Mouse (Mus musculus) 3T3-L1 (cell line): ENCODE measurements around the gene Eral1.

ENCODE experiments used
- DNase-seq: peaks from one replicate; pipeline ENCODE4 v3.0.0-alpha.2; 2015; ENCODE audit warnings: low read depth, low spot score

Eral1 gene

GRCm38 (mm10) chr11:78079961-78080921 is at the start of gene Eral1:
TSS of gene Eral1 (minus strand) at chr11:78080383.
- peak; percentile 88 for DNase-seq

- no peak for DNase-seq
Observed at GRCm38 (mm10) chr11:78129458-78129857, 49.3 kb upstream of the Eral1 start.

- DNase-seq = no peak
Observed at GRCm38 (mm10) chr11:78126739-78127138, 46.6 kb upstream of the Eral1 start.

DNA sequence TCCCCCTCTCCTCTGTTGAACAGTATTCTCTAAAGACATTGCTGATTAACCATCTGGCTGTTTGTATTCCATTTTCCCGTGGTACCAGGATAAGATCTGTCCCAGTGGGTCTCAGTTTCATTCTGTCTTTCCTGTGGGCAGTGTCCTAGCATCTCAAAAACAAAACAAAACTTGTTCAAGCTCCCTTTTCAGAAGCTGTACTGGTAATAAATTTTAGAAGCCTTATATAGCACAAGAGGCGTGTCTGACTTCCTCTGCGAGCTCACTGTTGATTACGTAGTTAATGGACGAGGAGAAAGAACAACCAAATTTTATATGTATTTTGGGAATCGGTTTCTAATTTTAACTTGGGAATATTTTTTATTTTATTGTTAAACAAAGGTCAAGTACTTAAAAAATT is 45.5 kb upstream of the Eral1 start:
- DNase-seq = no peak

GRCm38 (mm10) chr11:78123782-78124181 is 43.6 kb upstream of the Eral1 start:
- no peak for DNase-seq

- DNase-seq = no peak
Observed at GRCm38 (mm10) chr11:78122815-78123214, 42.6 kb upstream of the Eral1 start.

DNA sequence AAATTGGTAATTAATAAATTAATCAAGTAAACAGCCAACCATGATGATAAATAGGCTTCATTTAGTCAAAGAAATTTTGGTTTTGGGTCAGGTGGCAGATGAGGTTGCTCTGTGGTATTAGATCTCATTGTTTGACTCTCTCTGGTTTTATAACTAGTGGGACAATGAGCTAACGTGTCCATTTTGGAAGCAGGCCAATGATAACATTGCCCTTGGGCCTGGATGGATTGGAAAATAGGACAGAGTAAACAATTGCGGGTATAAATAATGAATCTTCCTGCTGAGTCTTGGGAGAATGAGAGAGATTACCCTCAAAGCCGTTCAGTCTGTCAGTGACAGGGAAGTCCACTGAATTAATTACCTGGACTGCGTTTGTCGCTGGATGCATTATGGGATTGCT is 41.0 kb upstream of the Eral1 start:
- DNase-seq = peak; percentile 30

- DNase-seq = no peak
Observed at GRCm38 (mm10) chr11:78119898-78120297, 39.7 kb upstream of the Eral1 start.

DNA sequence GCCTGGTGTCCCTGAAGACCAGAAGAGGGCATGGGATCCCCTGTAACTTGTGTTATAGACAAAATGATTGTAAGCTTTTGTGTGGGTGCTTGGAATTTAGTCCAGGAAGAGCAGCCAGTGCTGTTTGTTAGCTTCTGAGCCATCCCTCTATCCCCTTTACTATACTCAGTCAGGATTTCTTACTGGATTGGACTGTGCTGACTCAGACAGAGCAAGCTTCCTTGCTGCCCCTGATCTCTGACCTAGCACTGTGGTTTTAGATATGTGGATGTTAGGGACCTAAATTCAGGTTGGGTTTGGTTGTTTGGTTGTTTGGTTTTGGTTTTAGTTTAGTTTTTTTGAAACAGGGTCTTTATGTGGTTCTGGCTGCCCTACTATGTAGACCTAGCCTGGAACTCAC is 38.3 kb upstream of the Eral1 start:
- DNase-seq = no peak

DNA sequence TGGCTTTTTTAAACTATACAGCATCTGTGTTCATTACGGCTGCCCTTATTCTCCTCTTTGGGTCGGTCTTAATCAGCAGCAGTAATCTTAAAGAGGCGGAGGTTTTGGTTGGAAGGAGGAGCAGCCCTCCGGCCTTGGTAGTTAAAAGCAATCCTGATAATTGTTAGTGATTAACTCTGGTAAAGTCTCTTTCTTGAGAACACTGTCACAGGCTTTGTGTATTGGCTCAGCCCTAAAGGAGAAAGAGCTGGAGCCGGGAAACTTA is 35.9 kb upstream of the Eral1 start:
- no peak for DNase-seq

DNA sequence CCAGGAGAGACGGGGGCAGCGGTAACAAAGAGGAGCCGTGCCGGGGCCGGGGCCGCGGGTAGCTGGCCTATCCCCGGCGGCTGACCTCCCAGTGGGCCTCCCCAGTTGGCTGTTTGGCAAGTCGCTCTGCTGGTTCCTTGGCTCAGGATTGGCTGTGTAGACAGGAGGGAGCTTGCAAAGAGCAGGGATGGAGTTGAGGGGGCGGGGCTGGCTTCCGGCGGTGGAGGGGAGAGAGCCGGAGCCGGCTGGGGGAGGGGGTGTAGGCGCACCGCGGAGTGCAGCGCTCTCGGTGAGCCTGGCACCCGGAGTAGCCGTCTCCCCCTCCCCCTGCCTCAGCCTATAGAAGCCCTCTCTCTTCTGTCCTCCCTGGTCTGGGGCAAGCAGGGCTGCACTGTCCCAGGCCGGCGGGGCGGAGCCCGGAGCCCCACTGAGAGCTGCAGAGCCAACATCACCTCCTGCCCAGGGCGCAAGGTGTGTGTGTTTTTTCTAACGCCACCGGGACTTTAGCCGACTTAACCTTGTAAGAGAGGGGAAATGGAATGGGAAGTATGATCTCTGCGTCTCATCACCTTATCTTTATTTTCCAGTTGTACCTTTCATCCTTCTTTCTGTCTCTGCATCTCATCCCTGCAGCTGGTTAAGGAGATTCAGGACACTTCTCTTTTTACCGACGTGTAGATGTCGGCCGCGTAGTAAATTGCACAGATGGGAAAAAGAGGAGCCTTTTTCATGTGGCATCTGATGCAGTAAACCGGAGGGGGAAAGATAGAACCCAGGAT is 35.4 kb upstream of the Eral1 start:
- peak; percentile 97 for DNase-seq

- DNase-seq = no peak
Observed at GRCm38 (mm10) chr11:78114676-78115366, 34.6 kb upstream of the Eral1 start.

DNA sequence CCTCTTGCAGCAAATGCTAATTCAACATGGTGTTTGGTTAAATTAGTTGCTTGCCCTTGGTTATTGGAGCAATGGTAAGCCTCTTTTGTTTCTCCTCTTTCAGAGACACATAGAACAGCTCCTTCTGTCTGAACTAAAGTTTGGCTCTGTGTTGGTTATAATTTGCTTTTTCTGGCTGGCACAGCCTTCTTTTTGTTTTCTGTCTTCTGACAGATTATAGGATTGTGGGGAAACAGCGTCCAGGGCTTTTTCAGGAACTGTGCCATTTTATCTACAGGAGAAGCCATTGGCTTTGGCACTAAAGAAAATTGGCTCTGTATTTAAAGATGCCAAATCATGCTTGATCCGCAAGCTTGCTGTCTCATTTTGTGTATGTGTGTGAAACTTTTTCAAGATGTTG is 33.4 kb upstream of the Eral1 start:
- DNase-seq = no peak

DNA sequence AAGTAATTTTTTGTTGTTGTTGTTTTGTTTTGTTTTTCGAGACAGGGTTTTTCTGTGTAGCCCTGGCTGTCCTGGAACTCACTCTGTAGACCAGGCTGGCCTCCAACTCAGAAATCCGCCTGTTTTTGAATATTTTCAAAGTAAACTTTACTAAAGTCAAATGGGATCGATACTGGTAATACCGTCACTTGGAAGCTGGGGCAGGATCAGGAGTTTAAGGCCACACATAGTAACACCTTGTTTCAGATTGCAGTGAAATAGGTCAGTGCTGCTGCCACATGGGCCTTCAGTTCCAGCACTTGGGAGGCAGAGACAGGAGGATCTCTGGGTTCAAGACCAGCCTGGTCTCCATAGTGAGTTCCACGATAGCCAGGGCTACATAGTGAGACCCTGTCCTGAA is 24.3 kb upstream of the Eral1 start:
- DNase-seq = no peak

DNA sequence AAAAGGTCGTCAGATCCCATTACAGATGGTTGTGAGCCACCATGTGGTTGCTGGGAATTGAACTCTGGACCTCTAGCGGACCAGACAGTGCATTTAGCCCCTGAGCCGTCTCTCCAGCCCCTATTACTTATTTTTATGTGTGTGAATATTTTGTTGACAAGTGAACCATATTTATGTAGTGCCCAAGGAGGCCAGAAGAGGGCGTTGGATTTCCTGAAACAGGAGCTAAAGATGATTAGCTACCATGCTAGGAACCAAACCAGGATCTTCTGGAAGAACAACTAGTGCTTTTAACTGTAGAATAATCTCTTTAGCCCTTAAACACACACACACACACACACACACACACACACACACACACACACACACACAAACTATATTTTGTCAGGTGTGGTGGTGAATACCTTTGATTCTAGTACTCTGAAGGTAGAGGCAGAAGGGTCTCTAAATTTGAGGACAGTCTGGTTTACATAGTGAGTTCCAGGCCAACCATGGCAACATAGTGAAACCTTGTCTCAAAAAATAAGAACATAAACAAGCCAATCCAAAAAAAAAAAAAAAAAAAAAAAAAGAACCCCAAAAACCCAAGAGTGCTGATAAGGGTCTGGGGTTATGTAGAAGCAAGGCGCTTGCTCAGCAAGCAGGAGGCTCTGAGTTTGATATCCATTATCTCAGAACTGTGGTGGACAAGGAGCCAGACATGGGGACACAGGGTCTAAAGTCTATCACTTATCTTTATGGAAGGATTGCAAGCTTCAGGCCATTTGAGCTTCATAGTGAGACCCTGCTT is 23.0 kb upstream of the Eral1 start:
- DNase-seq = no peak

DNA sequence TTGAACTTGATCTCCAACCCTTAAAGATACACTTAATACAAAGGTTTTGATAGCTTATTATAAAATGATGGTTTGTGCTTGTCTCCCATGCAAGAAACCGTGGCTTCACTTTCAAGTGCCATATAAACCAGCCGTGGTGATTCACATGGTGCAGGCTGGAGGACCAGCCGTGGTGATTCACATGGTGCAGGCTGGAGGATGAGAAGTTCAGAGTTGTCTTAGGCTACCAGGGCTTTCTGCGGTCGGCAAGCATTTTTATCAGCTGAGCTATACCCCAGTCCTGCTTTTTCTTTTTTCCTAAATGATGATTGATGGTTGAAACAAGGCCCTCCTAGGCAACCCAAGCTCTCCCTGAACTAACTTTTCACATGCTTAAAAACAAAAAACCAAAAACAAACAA is 22.0 kb upstream of the Eral1 start:
- peak; percentile 65 for DNase-seq

GRCm38 (mm10) chr11:78100746-78101145 is 20.6 kb upstream of the Eral1 start:
- no peak for DNase-seq

GRCm38 (mm10) chr11:78097077-78097476 is 16.9 kb upstream of the Eral1 start:
- no peak for DNase-seq

DNA sequence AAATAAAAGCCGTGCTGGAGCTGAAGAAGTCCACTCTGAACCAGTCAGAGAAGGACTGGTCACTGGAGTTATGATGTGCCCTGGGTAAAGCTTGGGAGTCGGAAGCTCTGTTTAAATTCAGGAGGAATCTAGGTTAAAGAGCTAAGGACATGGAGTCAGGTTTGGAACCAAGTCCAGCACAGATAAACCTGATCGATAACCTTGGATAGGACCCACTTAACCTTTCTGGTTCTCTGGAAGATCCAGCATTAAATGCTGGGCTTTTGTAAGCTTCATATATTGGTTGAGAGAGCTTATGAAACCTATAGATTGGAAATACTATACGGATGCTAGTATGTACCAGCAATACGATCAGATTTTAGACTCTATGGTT is 14.9 kb upstream of the Eral1 start:
- DNase-seq = no peak

- peak; percentile 89 for DNase-seq
Observed at GRCm38 (mm10) chr11:78094504-78095143, 14.4 kb upstream of the Eral1 start, which contains the start of gene Fam222b. TSS of gene Fam222b (plus strand) at chr11:78094660.

GRCm38 (mm10) chr11:78094137-78094503 is 13.9 kb upstream of the Eral1 start:
- DNase-seq = no peak
